Mouse (Mus musculus) v-Abl transformed pro-B cells (cell line): ENCODE data around the gene Slc16a10.

ENCODE experiments used
- in situ Hi-C, 2 experiments: fragments of 400-800 bp; cut with MboI; formaldehyde crosslinking; loops; one replicate each; pipeline ENCODE4 v1.15.1; 2025; ENCODE audit not compliant: unreplicated experiment in 2 of 2

Slc16a10 gene

DNA sequence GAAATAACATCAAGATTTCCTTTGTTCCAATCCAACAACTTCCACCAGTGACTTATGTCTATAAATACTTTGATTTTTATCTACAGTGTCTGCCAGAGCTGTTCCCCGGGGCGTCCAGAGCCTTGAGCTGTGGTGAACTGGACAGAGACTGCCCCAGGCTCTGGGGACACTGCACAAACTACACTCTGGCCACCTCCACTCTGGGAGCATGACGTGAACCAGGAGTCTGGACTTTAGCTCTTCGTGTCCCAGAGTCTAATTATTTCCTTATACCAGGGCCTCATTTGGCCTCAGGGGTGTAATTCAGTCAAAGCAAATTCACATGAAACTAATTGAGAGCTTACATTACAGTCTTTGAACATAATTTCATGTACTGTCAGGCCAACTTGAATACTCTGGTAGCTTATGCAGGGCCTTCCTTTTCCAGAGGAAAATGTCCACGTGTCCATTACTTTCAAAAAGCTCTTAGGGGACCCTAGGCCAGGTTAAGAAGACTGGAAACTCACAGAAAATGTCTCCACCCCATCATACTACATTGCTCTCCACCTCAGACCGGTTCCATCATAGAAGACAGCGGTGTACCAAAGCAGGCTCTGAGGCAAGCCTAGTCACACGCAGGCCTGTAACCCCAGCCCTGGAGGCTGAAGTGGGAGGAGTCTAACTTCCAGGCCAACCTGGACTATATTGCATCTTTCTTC lies 9.9 kb upstream of the Slc16a10 start:
- in situ Hi-C loops = no loop called here

DNA sequence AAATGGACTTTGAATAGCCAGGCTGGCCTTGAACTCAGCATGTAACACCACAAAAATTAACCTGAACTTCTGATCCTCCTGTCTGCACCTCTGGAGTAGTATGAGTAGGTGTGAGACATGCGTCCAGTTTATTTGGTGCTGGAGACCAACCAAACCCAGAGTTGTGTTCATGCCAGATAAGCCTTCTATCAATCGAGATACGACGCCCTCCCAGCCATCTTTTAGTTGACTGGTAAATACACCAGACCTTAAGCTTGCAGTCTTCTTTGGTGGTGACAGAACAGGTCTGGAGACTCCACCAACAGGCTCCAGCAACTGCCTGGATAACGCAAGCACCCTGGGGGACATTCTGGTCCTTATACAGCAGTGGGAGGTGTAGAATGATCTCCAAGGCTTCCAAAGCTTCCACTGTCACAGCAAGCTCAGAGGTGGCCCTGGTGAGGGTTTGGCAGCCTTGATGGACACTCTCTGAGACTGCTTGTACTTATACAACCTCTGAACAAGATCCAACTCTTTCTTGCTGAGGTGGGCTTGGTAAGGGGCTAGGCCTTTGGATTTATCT lies 7.6 kb upstream of the Slc16a10 start:
- in situ Hi-C loops = no loop called here

DNA sequence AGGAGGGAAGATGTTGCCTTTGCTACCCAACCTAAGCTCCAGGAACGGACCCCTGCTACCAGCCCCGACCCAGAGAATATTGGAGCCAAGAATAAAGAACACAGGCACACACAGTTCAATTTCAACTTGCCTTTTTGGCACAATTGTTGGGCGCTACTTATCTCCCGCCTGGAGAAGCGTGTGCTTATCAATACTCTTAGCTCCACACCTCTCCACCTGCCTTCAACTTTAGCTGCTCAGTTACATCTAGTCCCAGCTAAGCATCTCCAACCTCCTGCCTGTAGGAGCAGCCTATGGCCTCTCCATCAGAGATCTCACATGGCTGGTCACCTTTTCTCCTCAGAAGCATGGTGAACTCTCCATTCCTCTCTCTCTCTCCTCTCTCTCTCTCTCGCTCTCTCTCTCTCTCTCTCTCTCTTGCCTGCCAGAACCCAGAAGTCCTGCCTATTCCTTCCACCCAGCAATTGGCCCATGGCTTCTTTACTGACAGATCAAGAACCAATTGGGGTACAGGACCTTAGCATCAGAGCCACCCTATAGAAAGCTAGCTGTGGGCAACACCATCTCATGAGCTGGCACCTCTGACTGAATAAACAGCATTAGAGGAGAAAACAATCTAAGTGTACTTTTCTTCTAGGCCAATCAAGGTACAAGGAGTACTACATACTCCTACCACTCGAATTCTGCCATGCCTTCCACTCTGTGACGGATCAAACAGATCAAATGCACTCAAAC lies 5.4 kb upstream of the Slc16a10 start:
- in situ Hi-C loops = no loop called here

DNA sequence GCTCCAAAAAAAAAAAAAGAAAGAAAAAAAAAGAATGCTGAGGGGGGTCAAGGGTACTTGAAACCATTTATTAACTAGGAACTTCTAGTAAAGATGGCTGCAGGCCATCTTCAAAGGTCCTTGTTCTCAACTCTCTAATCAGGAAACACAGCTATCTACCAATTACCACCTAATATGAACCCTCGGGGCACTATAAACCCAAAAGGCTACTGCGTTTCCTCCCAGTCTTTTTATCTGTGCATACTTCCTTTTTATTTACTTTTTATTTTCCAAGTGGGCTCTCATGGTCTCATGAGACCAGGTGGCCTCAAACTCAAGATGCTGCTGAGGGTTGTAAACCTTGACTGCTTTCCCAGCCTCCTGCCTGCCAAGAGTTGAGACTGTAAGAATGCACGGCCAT lies 4.4 kb upstream of the Slc16a10 start:
- in situ Hi-C loops = no loop called here

DNA sequence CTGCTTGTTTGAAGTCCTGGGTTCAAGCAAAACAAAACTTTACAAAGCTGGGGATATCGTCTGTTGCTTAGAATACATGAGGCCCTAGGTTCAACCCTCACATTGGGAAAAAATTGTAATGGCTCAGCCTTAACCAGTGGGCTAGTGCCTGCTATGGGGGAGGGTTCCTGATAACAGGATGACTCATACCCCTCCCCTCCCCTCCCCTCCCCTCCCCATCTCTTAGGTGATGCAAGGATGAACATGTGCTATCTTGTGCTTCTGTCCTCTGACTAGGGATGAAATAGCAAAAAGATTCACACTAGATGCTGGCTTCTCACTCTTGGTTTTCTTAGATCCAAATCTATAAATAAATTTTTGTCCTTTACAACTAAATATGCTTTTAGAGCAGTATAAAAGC lies 2.8 kb upstream of the Slc16a10 start:
- in situ Hi-C loops = no loop called here

DNA sequence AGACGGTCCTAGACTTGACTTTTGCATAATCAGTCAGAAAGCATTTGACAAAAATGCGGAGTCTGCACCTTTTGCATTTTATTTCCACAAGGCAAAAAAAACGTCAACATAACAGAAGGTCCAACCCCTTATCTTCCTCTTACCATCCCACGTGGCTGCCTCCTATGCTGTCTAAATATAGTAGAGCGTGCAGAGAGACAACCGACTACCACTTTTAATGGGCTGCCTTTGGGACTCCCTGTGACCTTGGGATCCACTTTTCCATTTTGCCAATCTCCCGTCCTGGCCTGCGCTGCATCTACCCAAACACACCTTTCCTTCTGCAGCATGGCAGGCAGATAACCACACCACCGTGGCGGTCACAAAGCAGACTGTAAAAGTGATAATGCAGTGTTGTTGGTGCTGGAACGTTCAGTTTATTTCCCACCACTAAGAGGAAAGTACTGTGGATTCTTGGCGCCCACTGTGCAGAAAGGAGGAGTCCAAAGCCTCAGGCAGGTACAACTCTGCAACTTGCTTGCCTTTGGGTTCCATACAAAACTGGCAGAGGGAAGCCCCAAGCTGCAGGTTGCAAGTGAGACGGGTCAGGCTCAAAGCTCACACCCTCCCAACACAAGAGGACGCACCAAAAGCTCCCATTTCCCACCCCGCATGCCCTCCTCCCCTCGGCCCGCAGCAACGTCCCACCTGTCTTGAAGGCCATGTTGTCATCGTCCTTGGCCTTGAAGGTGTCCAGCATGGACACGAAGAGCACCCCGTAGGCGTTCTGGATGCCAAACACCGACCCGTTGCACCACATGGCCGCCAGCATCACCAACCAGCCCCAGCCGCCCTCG lies 824 bp downstream of the Slc16a10 start:
- in situ Hi-C loops = no loop called here

DNA sequence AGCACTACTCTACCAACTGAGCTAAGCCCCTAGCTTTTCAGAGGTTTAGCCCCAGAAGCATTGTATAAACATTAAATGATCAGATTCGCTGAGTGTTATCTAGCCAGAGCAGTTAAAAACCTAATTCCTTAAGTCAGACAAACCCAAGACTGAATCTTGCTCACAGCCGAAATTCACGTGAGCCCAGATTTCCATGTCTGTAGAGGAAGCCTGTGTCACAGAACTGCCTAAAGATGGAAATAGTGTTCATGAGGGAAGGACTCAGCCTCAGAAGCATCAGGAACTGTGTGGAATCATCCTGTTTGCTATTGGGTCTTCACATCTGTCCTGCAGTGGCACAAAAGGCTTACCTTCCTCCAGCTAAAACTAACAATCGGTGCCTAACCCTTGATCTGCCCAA lies 2.4 kb downstream of the Slc16a10 start:
- in situ Hi-C loops = loop anchor here (5.0 to 10.0 kb wide), 2 partner anchors 65 to 73 kb away; no protein-coding TSS in a partner anchor

DNA sequence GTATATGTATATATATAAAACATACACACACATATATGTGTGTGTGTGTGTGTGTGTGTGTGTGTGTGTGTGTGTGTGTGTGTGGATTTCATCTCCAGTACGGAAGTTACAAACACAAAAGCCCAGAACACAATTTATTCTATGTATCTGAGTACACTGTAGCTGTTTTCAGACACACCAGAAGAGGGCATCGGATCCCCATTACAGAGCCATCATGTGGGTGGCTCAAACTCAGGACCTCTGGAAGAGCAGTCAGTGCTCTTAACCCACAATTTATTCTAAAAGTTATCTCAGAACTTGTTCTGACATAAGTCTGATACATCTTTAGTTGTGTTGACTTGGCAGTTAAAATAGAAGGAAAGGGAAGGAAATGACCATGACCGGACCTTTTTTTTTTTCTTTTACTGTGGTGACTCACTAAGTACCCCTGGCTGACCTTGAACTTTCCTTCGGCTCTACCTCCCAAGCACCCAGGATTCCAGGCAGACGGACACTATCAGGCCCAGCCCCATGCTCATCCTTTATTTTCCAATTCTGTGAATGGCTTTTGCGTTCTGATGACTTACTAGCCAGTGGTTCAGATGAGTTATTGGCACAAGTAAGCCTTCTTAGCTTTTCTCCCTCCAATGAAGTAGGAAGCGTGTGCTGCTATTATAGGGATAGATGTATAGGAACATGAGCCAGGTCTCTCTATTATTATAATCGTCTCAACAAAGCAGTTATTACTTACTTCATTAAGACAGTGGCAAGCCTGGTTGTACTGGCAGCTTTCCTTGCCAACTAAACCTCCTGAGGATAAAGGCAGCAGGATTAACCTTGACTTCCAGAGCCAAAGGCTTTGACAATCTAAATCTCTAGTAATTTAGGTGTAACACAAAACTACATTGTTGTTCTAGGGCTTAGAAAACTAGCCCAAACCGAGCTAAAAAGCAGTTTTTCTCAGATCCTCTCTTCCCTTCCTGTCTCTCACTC lies 6.0 kb downstream of the Slc16a10 start:
- in situ Hi-C loops = loop anchor here (5.0 to 10.0 kb wide), 2 partner anchors 69 to 76 kb away; no protein-coding TSS in a partner anchor

DNA sequence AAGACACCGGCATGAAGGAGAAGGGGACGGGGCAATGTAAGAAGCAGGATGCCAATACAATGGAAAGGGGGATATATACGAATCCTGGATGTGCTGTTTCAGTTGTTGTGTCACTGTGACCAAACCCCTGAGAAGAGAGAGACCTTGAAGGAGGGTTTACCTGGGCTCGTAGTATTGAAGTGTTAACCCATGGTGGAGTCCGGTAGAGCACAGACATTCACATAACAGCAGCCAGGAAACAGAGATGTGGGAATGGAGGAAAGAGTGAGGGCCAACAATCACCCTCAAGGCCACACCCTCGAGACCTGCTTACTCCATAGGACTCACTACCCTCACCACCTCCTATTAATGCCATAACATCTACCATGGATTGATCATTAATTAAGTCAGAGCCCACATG lies 7.2 kb downstream of the Slc16a10 start:
- in situ Hi-C loops = loop anchor here (5.0 to 10.0 kb wide), 2 partner anchors 70 to 77 kb away; no protein-coding TSS in a partner anchor

DNA sequence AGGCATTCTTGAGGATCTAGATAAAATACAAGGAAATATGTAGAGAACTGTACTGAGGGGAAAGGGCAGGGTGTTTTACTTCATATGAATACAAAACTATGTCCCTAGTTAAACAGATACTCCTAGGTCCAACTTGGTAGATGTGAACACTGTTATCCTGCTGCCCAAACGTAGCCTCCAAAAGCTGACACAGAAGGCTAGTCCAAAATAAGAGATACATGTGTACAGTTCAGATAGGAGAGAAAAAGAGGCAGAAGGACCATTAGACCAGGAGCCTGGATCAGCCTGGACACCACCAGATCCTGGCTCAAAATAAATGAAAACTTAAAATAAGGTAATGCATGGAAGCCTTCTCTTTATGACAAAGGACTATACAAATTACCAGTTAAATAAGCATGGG lies 8.4 kb downstream of the Slc16a10 start:
- in situ Hi-C loops = loop anchor here in 1 of 2 experiments (10.0 kb wide), 1 partner anchor 71 kb away; no protein-coding TSS in a partner anchor

DNA sequence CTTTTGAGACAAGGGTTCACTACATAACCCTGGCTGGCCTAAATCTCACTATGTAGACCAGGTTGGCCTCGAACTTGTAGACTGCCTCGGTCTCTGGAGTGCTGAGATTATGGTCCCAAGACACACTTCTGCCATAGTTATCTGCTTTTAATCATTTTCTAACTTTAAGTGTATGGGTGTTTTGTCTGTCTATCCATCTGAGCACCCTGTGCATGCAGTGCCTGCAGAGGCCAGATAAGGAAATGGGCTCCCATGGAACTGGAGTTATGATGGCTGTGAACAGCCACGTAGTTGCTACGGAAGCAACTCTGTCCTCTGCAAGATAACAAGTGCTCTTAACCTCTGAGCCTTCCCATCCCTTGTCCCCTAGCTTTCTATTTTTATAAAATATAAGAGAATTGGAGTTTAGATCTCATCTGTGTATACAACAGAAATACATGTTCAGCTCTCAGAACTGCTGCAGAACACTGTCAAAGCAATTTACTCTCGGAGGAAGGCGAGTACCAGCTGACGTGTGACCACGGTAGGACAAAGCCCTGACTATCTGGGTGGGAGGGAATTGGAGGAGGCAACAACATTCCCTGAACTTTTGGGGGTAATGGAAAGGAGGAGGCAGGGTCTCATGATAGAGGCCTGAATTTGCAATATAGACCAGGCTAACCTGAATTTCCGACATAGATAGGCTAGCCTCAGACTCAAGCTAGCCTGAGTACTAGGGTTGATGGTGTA lies 10.2 kb downstream of the Slc16a10 start:
- in situ Hi-C loops = loop anchor here in 1 of 2 experiments (10.0 kb wide), 1 partner anchor 73 kb away; no protein-coding TSS in a partner anchor

DNA sequence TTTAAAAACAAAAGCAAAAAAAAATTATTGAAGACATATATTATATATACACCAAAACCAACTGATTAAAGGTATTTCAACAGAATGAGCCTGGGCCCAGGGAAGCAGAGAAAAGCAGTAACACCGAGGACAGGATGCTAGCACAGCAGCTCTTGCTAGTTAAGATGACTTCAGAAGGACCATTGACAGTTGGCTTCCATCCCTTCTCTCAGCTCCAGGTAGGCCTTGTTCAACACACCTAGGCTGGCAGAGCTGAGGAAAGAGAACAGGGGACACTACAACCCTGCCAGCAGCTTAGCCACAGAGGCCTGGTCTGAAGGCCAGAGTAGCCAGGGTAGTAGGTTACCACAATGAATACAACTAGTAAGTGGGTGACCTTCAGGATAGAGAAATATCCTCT lies 11.9 kb downstream of the Slc16a10 start:
- in situ Hi-C loops = loop anchor here in 1 of 2 experiments (10.0 kb wide), 1 partner anchor 75 kb away; no protein-coding TSS in a partner anchor

DNA sequence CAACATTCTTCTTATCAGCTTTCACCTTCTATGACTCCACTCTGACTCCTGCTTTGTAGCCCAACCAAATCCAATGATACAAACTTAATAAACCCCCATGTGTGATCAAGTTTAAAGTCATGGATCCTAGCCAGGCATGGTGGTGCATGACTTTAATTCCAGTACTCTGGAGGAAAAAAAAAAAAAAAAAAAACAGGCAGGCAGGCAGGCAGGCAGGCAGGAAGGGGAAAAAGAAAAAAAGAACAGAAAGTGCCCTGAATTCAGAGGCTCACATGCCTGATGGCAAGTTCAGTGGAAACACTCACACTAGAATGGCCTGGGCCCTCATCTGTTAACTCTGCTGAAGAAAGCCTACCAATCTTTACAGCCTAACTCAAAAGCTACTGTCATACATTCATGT lies 12.9 kb downstream of the Slc16a10 start:
- in situ Hi-C loops = no loop called here

DNA sequence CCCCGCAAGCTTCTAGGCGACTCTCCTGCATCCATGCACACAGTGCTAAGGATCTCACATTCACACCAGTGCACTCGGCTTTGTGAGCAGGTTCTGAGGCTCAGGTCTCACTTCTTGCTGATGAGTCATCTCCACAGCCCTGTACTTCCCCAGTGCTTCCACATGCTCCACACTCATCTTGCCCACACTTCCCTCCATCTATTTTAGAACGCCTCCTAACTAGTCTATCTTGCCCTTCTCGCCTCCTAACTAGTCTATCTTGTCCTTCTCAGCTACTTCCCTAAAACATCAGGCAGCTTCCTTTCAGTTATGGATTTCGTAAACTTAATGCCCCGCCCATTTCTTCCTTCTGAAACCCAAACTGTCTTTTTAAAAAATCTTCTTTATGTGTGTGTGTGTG lies 13.6 kb downstream of the Slc16a10 start:
- in situ Hi-C loops = no loop called here

DNA sequence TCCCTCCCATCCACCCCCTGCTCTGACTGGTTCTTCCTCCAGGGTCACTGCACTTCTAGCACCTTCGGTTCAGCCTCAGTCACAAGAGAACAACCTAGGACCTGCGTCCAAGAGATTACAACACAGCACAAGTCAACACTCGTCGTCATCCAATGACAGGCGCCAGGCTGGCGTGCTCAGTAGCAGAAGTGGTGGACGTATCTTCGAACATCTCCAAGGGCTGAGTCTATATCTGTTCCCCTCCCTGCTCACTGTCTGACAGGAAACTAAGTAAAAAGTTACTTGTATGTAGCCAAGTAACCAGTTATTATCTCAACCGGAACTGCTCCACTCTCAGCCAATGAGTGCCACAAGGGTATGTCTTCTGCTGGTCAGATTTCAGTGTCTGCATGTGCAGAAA lies 16.9 kb downstream of the Slc16a10 start:
- in situ Hi-C loops = no loop called here

DNA sequence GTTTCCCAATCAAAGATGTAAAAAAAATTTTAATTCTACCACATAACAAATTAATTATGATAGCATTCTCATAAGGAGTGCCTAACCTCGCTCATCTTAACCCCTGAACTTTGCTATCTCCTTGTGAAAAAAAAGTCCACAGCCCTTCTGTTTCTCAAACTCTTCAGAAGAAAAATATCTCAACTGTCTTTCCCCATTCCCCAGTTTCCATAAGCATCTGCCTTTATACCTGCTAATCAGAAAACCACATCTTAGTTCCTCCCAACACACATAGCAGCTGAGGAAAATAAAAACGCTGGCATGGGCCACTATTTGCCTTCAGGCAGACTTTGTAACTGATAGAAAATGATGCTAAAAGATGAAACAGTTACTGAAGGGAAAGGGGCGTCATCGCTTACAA lies 17.5 kb downstream of the Slc16a10 start:
- in situ Hi-C loops = no loop called here

DNA sequence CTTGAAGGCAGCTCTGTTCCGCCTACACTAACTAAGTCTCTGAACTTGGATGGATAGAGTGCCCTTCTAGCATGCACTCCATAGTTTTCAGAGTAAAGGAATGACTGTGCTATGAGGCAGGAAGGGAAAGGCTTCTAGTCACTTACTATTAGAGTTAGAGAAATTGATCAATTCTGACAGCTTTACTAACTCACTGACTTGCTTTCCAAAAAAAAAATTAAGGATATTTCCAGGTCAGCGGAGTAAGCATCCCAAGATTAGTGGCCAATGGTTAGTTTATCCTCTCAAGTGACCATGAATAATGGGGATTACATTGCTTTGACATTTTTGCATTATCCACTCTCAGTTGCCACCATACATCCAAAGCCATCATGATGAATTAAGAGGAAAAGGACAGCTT lies 18.0 kb downstream of the Slc16a10 start:
- in situ Hi-C loops = no loop called here

DNA sequence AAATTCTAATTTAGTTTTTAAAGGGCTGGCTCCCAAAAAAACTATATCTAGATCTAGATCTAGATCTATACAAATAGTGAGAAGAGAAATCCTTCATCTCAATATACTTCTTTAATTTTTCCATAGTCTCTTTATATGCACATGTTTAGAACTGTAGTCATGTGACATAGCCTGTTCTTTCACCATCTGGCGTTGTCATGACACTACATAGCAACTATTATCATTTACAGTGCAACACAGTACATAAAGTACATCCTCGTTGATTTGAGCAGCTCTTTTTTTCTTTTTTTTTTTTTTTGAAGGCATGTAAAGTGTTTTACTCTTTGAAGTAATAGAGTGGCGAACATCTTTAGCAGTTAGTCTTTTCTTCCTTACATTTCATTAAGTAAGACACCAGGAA lies 22.6 kb downstream of the Slc16a10 start:
- in situ Hi-C loops = no loop called here
